Mouse (Mus musculus) ES-E14 (cell line): ENCODE data around the gene Tmem150b.

Source experiments
- CHD2 ChIP-seq: IDR thresholded peaks from 2 replicates; pipeline ENCODE4 v1.6.1; 2014; ENCODE audit warnings: mild to moderate bottlenecking, low read depth, low read length, inconsistent platforms
- HCFC1 ChIP-seq: IDR thresholded peaks from 2 replicates; pipeline ENCODE4 v1.6.1; 2012; ENCODE audit warnings: low read length, inconsistent platforms, borderline replicate concordance; ENCODE audit not compliant: insufficient read depth
- MAFK ChIP-seq: IDR thresholded peaks from 2 replicates; pipeline ENCODE4 v1.6.1; 2014; ENCODE audit warnings: mild to moderate bottlenecking, low read depth, low read length, inconsistent platforms; ENCODE audit not compliant: insufficient read depth
- ZC3H11A ChIP-seq: IDR thresholded peaks from 2 replicates; pipeline ENCODE4 v1.6.1; 2012; ENCODE audit warnings: low read depth, mild to moderate bottlenecking, inconsistent platforms, low read length, borderline replicate concordance
- ZNF384 ChIP-seq: IDR thresholded peaks from 2 replicates; pipeline ENCODE4 v1.6.1; 2012; ENCODE audit warnings: low read depth, low read length, inconsistent platforms

DNA sequence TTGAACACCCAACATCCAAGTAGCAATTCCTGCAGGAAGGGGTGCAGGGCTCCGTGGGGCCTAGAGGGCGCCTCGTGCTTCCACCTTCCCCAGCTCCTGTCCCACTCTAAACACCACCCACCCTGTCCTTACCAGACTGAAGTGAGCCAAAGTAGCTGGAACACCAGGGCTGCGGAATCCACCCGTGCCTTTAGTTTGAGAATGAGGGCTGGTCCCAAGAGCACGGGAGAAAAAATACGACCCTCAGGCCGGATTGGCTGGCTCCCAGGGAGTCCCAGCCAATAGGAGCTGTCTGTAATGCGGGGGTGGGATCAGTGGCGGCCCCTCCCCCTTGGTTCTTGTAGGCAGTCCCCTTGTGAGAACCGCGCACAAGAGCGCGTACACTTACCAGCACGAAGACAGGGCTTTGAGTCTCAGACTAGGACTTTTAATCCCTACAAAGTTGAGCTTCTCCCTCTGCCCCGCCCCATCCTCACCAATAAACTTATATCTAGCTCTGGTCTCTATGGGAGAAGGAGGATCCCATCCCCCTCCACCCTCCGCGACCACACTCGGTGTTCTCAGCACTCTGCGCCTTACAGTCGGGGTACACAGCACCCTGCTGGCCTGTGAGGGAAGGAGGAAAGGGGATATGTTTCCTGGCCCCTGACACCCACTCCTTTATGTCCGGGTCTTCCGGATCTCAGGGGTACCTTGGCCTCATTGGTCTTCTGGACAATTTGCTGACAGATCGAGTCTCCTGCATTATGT, 27.9 kb upstream of the Tmem150b start, which contains the start of gene Cox6b2:
- TF ChIP-seq ZC3H11A (no peak), CHD2 (peak; percentile 61; the same call in 1 of the 2 replicates), HCFC1 (no peak; the same call in 1 of the 2 replicates), MAFK (no peak), ZNF384 (no peak)
